Mouse (Mus musculus) midbrain, embryonic 14.5 days (tissue): Measurements from ENCODE around the gene Gm20696. TPM values are rescaled to one million over a fixed set of nuclear protein-coding genes. Genes with fewer than 3 reads are reported as not detected.

Source experiments
- ATAC-seq: fragments of 200-750 bp; cut with Nextera tagmentation; 2 replicates; pipeline ENCODE4 v1.8.0; 2017; ENCODE audit warnings: moderate number of reproducible peaks, moderate library complexity; ENCODE audit not compliant: low FRiP score, low TSS enrichment
- DNase-seq: peaks from one replicate; pipeline ENCODE4 v3.0.0-alpha.2; 2015
- H3K27ac ChIP-seq: fragments of 300-500 bp; sonication (generic); replicated peaks from 2 replicates; pipeline ENCODE4 v1.5.1; 2014; ENCODE audit warnings: mild to moderate bottlenecking, low read depth, low read length, moderate library complexity
- H3K27me3 ChIP-seq: fragments of 300-500 bp; sonication (generic); 2 replicates; pipeline ENCODE4 v1.6.1; 2014; ENCODE audit warnings: low read length, control low read depth, mixed read lengths; ENCODE audit not compliant: control insufficient read depth, insufficient read depth
- H3K36me3 ChIP-seq: fragments of 300-500 bp; sonication (generic); 2 replicates; pipeline ENCODE4 v1.6.1; 2014; ENCODE audit warnings: low read length, control low read depth; ENCODE audit not compliant: control insufficient read depth, insufficient read depth
- H3K4me1 ChIP-seq: fragments of 300-500 bp; sonication (generic); 2 replicates; pipeline ENCODE4 v1.6.1; 2014; ENCODE audit warnings: mild to moderate bottlenecking, antibody characterized with exemption, low read length, control low read depth; ENCODE audit not compliant: control insufficient read depth, insufficient read depth
- H3K4me2 ChIP-seq: fragments of 300-500 bp; sonication (generic); 2 replicates; pipeline ENCODE4 v1.6.1; 2014; ENCODE audit warnings: mild to moderate bottlenecking, low read length, moderate library complexity
- H3K4me3 ChIP-seq: fragments of 300-500 bp; sonication (generic); replicated peaks from 2 replicates; pipeline ENCODE4 v1.5.1; 2014; ENCODE audit warnings: low read depth, low read length
- H3K9ac ChIP-seq: fragments of 300-500 bp; sonication (generic); replicated peaks from 2 replicates; pipeline ENCODE4 v1.6.1; 2014; ENCODE audit warnings: mild to moderate bottlenecking, low read length, moderate library complexity
- H3K9me3 ChIP-seq: fragments of 300-500 bp; sonication (generic); 2 replicates; pipeline ENCODE4 v1.6.1; 2016; ENCODE audit warnings: low read length, control low read depth, mixed read lengths; ENCODE audit not compliant: control insufficient read depth
- WGBS: fragments of 180-500 bp; shearing (Covaris S2); extraction: QIAGEN DNeasy Blood & Tissue Kit; methylation state at CpG from one replicate; pipeline ENCODE4 v1.1.7; 2014; 5-methylcytosine and 5-hydroxymethylcytosine counted together
- polyA plus RNA-seq: library from polyadenylated mRNA; unstranded; fragments of >200 nt; fragmentation: Nextera tagmentation; extraction: Ambion mirVana; gene quantifications from 2 replicates; pipeline ENCODE4 v1.2.1, GENCODE M21; 2014

Gene Gm20696
- polyA plus RNA-seq, 1 experiment from 2014 or later: 4.0 TPM

DNA sequence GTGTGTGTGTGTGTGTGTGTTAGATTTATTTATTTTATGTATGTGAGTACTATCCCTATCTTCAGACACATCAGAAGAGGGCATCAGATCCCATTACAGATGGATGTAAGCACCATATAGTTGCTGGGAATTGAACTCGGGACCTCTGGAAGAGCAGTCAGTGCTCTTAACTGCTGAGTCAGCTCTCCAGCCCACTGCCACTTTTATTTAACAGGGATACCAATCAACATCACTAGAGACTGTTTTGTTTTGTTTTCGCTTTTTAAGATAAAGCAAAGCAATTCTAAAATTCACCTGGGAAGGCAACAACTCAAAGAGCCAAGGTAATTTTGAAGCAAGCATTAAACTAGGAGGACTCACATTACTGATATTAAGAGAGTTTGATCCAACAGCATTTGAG is 120.2 kb downstream of the Gm20696 start:
- 97% methylated on average over 2 of the region's 2 CpGs for WGBS
- no peak overlapping the region for H3K27ac ChIP-seq
- ATAC-seq (no peak), DNase-seq (no peak)
- H3K4me3 ChIP-seq: no peak overlapping the region
- no peaks in the 10 kb centered on the region for H3K4me1 ChIP-seq
- H3K36me3 ChIP-seq: no peaks in the 10 kb centered on the region
- H3K27me3 ChIP-seq: no peaks in the 10 kb centered on the region
- H3K9me3 ChIP-seq: peaks cover 4% of the 10 kb centered on the region; the same call in 1 of the 2 replicates
- no peak overlapping the region for H3K4me2 ChIP-seq
- H3K9ac ChIP-seq: no peak overlapping the region

GRCm38 (mm10) chr6:99545437-99545836 is 121.2 kb downstream of the Gm20696 start:
- WGBS: 88% methylated on average over 6 of the region's 6 CpGs

DNA sequence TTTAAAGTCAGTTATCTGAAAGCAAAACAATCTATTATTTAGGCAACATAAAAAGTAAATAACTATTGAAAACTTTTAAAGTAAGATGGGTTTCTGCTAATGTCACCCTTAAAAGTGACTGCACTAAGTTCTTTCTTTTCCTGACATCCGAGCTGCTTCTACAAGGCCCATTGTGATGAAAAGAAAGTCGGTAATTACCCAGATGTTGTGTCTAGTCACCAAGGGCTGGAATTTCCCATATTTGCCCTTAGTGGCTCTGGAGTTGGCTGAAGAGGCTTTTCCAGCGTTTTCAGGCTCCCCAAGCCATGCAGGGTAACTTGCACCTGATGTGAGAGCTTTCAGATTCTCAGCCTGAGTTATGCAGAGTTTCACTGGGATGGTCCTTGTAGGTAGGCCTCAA is 125.5 kb downstream of the Gm20696 start:
- WGBS: 65% methylated on average over 3 of the region's 3 CpGs
- Histone ChIP-seq H3K4me2 (no peak overlapping the region), H3K27me3 (no peaks in the 10 kb centered on the region), H3K9me3 (no peaks in the 10 kb centered on the region), H3K9ac (no peak overlapping the region), H3K27ac (no peak overlapping the region), H3K4me1 (no peaks in the 10 kb centered on the region), H3K36me3 (no peaks in the 10 kb centered on the region), H3K4me3 (no peak overlapping the region)
- no peak for DNase-seq
- no peak for ATAC-seq

More at GRCm38 (mm10) chr6:99545437-99545836, 121.2 kb downstream of the Gm20696 start:
- ATAC-seq: no peak
- no peaks in the 10 kb centered on the region for H3K36me3 ChIP-seq
- H3K4me3 ChIP-seq: no peak overlapping the region
- H3K4me2 ChIP-seq: no peak overlapping the region
- no peaks in the 10 kb centered on the region for H3K4me1 ChIP-seq
- H3K9ac ChIP-seq: no peak overlapping the region
- no peaks in the 10 kb centered on the region for H3K27me3 ChIP-seq
- H3K9me3 ChIP-seq: peaks cover 4% of the 10 kb centered on the region; the same call in 1 of the 2 replicates
- no peak overlapping the region for H3K27ac ChIP-seq
- DNase-seq: no peak

- H3K27ac ChIP-seq: no peak overlapping the region
Observed at GRCm38 (mm10) chr6:99540653-99541052, 125.9 kb downstream of the Gm20696 start.

DNA sequence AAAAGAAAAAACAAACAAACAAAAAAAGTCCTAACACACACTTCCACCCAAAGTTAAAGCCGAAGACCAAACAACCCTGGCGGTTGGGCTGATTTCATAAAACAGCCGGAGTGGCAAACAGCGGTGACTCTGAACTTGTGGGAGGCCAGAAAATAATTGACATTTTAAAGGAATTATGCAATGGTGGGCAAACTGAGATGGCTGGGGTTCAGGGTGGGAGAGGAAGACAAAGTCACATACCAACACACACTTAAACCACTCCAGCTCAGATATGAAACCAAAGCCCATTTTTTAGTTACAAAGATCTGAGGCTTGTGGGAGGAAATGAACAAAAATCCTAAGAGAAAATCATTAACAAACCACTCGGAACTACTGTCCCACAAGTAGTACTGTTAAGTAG is 126.5 kb downstream of the Gm20696 start:
- H3K9me3 ChIP-seq: no peaks in the 10 kb centered on the region
- no peak overlapping the region for H3K27ac ChIP-seq
- DNase-seq (no peak), ATAC-seq (no peak)
- H3K9ac ChIP-seq: no peak overlapping the region
- H3K4me1 ChIP-seq: no peaks in the 10 kb centered on the region
- WGBS: 91% methylated on average over 5 of the region's 5 CpGs
- H3K27me3 ChIP-seq: no peaks in the 10 kb centered on the region
- H3K36me3 ChIP-seq: no peaks in the 10 kb centered on the region
- no peak overlapping the region for H3K4me2 ChIP-seq
- H3K4me3 ChIP-seq: no peak overlapping the region

More at GRCm38 (mm10) chr6:99540653-99541052, 125.9 kb downstream of the Gm20696 start:
- DNase-seq (no peak), ATAC-seq (no peak)
- Histone ChIP-seq H3K9ac (no peak overlapping the region), H3K27me3 (no peaks in the 10 kb centered on the region), H3K4me2 (no peak overlapping the region), H3K9me3 (no peaks in the 10 kb centered on the region), H3K36me3 (no peaks in the 10 kb centered on the region), H3K4me3 (no peak overlapping the region), H3K4me1 (no peaks in the 10 kb centered on the region)
- WGBS: 82% methylated on average over 6 of the region's 6 CpGs

- 87% methylated on average over 17 of the region's 17 CpGs for WGBS
Observed at GRCm38 (mm10) chr6:99538194-99538941, 128.2 kb downstream of the Gm20696 start.

DNA sequence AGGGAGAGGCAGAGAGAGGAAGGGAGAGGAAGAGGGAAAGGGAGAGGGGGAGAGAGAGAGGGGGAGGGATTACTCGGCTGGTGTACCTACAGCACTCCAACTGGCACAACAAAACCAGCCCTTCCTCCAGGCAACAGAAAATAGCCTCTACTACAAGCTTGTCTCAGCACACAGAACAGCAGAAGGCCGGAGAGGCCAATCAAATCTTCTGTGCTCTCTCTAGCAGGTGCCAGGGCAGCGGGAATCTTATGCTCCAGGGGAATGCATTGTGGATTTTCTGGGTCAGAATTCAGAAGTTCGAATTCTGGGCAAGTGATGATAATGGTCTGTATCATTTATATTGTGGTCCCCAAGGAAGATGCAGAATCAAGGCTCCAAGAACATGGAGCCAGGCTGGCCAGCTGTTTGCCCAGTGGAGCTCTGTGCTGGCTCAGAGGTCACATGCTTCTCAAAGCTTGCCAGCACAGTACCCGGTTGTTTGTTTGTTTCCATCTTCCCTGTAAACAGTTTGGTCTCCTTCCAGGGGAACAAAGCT is 132.3 kb downstream of the Gm20696 start:
- Histone ChIP-seq H3K27ac (no peak overlapping the region), H3K4me1 (no peaks in the 10 kb centered on the region), H3K27me3 (no peaks in the 10 kb centered on the region), H3K36me3 (no peaks in the 10 kb centered on the region), H3K4me3 (no peak overlapping the region), H3K4me2 (no peak overlapping the region), H3K9ac (no peak overlapping the region), H3K9me3 (no peaks in the 10 kb centered on the region)
- 47% methylated on average over 5 of the region's 5 CpGs for WGBS
- no peak for DNase-seq
- no peak for ATAC-seq

More at GRCm38 (mm10) chr6:99538194-99538941, 128.2 kb downstream of the Gm20696 start:
- H3K27me3 ChIP-seq: no peaks in the 10 kb centered on the region
- no peaks in the 10 kb centered on the region for H3K9me3 ChIP-seq
- no peaks in the 10 kb centered on the region for H3K4me1 ChIP-seq
- H3K36me3 ChIP-seq: no peaks in the 10 kb centered on the region
- DNase-seq (no peak), ATAC-seq (no peak)
- H3K4me3 ChIP-seq: no peak overlapping the region
- H3K9ac ChIP-seq: no peak overlapping the region
- H3K4me2 ChIP-seq: no peak overlapping the region
- H3K27ac ChIP-seq: no peak overlapping the region

DNA sequence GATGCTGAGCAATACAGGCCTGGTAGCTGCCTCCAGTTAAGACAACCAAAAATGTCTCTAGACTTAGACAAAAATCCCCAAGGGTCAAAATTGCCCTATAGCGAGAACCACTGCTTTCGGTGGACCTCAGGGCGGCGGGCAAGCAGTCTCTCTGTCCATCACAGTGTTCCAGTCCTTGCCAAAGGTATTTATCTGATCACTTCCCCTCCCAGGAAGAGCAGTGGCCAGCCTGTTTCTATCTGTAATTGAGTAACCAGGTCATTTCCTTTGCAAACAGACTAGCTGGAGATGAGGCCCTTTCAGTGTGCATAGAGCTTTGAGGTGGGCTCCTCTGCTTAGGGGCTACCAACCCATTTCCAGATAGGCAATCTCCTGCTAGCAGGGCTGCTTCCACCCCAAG is 134.1 kb downstream of the Gm20696 start:
- no peak overlapping the region for H3K4me3 ChIP-seq
- no peak overlapping the region for H3K9ac ChIP-seq
- WGBS: 95% methylated on average over 4 of the region's 4 CpGs
- no peaks in the 10 kb centered on the region for H3K4me1 ChIP-seq
- no peak overlapping the region for H3K27ac ChIP-seq
- DNase-seq: no peak
- no peak for ATAC-seq
- H3K27me3 ChIP-seq: no peaks in the 10 kb centered on the region
- H3K9me3 ChIP-seq: no peaks in the 10 kb centered on the region
- H3K36me3 ChIP-seq: no peaks in the 10 kb centered on the region
- H3K4me2 ChIP-seq: no peak overlapping the region

GRCm38 (mm10) chr6:99528972-99529371 is 137.6 kb downstream of the Gm20696 start:
- no peak overlapping the region for H3K4me3 ChIP-seq
- H3K27ac ChIP-seq: no peak overlapping the region
- H3K27me3 ChIP-seq: no peaks in the 10 kb centered on the region
- no peaks in the 10 kb centered on the region for H3K4me1 ChIP-seq
- no peaks in the 10 kb centered on the region for H3K9me3 ChIP-seq
- ATAC-seq (no peak), DNase-seq (no peak)
- no peak overlapping the region for H3K4me2 ChIP-seq
- no peaks in the 10 kb centered on the region for H3K36me3 ChIP-seq
- H3K9ac ChIP-seq: no peak overlapping the region
- WGBS: 56% methylated on average over 2 of the region's 2 CpGs
